Mouse (Mus musculus): ENCODE measurements around the gene Fam3c.
"Not testable (repeated sequence)": the region's sequence is repeated elsewhere in the genome, so short reads cannot be mapped to it uniquely, and the experiment has no call there.

The Fam3c gene

DNA sequence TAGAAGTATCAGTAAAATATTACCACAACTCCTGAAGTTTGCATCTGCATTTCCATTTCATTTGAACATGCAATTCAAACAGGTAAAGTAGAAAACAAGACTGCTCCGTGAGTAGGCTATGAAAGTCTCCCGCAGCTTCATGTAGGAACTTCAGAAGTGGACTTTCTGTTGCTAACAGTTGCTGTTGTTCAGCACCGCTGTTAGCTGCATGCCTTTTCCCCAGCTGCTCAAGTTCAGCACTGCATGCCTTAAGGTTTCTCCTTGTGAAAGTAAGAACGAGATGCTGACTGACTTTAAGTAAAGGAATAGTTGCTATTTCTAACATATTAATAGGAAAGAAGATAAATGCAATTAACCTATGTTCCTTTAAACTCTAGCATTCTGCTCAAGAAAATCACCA is 64.0 kb downstream of the Fam3c start:
- no peak for DNase-seq (ENCODE audit: low read depth, low spot score)

DNA sequence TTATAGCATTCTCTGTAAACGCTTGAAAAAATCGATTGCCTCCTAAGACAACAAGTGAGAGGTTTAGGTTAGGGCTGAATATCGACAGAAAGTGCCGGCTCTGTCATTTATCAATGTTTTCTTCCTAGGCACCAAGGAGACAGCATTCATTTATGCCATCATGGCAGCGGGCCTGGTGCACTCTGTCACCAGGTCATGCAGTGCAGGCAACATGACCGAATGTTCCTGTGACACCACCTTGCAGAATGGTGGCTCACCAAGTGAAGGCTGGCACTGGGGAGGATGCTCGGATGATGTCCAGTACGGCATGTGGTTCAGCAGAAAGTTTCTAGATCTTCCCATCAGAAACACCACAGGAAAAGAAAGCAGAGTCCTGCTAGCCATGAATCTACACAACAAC is 65.3 kb downstream of the Fam3c start:
- DNase-seq (ENCODE audit: low read depth, low spot score) = no peak

DNA sequence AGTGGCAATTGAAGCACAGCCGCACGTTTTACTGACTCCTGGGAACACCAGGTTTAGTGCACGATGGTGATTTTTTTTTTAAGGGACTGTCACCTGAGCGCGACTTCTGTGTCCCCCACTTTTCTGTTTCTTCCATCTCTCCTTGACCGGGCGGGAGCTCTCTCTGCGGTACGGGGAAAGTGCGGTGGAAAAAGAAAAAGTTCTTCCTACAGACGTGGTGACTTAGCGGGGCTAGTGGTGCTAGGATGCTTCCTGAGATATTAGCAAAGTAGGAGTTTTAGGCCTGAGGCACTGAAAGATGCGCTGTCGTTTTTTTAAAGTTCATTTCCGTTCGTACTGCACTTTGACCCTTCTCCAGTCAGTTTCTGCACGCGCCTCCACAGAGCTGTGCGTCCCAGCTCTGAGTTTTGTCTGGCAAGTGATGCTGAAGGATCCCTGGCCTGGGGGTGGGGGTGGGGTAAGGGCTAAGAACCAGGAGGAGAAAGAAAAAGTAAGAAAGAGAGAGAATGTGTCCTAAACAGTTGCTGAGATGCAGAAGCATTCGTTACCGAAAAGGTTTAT is 66.5 kb downstream of the Fam3c start:
- DNase-seq (ENCODE audit: low read depth, low spot score) = no peak

DNA sequence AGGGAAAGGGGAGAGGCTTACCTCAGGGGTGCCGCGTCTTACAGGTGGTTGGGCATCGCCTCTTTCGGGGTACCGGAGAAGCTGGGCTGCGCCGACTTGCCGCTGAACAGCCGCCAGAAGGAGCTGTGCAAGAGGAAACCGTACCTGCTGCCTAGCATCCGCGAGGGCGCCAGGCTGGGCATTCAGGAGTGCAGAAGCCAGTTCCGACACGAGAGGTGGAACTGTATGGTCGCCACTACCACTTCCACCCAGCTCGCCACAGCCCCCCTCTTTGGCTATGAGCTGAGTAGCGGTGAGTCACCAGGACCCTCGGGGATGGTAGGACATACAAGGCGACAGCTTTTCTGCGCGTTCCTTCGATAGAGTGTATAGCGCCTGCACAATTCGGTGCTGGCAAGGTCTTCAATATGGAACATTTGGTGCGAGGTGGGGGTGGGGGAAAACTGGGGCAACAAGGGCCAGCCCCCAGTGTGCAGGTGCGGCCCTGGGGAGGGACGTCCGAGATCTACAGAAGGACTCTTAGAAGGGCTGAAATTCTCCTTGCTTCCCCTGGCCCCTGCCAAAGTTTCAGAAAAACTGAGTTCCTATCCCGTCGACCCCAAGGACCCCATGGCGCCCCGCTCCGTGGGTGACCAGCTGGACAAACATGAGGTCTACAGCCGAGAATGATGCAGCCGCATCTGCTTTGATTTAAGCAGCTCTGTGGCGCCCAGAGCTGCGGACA is 67.1 kb downstream of the Fam3c start:
- DNase-seq (ENCODE audit: low read depth, low spot score) = no peak

DNA sequence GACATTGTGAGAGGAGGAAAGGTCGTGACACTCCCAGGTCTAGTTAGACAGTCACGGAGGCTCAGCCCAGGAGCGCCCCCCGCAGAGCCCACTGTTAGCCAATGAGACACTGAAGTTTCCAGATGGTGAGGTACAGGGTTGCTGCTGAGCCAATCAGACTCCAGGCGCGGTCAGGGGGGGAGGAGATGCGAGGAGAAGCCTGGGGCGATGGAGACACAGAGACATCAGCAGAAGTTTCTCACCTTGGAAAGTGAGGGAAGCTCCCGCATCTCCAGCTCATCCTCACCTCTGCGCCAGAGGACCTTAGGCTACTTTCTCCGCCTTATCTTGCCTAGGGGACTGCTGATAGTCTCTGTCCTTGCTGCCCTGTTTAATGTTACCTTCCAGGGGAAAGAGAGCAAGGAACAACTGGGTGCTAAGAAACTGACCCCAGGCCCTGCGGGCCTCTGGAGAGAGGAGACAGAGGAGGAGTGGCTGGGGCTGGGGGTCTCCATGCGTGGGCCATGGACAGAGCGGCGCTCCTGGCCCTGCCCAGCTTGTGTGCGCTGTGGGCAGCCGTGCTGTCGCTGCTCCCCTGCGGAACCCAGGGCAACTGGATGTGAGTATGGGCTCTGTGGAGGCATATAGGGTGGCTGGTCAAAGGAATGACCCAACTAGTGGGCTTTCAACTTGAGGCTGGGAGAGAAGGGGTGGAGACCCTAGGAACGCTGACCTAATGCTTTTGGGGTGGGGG is 67.9 kb downstream of the Fam3c start, which contains the start of gene Wnt16:
Gene Wnt16, plus strand, starts transcription at position 224 of the 733 bp plus-strand sequence.
- DNase-seq (ENCODE audit: low read depth, low spot score) = no peak

DNA sequence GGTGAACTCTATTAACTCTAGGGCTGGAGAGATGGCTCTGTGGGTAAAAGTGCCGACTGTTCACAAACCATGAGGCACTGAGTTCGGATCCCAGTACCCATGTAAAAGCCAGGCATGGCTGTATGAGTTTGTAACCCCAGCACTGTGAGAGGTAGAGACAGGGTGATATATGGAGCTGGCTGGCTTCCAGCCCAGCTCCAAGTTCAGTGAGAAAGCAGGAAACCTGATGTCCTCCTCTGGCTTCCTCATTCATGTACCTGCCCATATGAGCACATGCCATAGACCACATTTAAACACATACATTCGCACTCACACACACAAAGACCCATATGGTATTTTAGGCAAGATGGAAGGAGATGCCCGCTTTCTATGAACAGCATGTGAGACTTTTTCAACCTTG is 73.6 kb downstream of the Fam3c start:
- no peak for DNase-seq (ENCODE audit: low read depth, low spot score)

DNA sequence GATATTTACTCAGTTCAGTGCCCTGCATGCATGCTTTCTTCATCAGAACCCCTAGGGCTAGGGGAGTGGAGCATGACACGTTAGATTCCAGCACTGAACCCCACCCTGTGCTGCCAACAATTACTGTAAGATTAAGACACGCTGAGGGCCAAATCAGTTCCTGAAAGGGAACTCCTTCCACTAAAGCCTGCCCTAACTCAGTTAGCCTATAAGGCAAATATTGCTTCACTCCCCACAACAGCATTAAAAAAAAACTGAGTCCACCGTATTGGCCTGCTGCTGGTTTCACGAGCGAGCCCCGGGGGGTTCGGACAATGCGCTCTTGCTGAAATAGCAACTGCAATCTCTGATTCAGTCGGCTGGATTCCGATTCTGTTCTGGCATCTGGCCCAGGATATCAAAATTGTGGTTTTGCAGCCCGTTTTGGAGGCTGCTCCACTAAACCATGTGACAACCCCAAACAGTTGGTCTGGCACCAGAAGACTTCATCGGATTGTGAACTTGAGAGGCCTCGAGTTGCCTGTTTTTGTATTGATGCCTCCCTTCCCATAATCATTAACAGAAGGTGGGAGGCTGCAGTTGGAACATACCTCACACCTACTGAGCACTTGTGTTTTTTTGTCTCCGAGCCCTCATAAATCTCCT is 75.7 kb downstream of the Fam3c start:
- DNase-seq (ENCODE audit: low read depth, low spot score) = peak; percentile 54

DNA sequence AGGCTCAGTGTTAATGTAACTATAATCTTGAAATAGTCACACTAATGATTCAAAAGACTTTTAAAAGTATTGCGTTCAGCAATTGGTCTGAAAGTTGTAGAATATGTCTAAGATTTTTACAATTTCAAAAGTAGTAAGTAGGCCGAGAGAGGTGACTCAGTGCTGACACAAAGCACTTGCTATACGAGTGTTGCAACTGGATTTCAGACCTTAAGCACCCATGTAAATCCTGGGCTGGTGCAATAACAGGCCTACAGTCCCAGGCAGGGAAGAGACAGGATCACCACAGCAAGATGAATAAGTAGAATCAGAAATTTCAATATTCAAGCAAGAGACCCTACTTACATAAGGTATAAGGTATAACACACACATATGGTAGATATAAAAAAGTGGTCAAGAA is 78.1 kb downstream of the Fam3c start:
- DNase-seq (ENCODE audit: low read depth, low spot score) = no peak

DNA sequence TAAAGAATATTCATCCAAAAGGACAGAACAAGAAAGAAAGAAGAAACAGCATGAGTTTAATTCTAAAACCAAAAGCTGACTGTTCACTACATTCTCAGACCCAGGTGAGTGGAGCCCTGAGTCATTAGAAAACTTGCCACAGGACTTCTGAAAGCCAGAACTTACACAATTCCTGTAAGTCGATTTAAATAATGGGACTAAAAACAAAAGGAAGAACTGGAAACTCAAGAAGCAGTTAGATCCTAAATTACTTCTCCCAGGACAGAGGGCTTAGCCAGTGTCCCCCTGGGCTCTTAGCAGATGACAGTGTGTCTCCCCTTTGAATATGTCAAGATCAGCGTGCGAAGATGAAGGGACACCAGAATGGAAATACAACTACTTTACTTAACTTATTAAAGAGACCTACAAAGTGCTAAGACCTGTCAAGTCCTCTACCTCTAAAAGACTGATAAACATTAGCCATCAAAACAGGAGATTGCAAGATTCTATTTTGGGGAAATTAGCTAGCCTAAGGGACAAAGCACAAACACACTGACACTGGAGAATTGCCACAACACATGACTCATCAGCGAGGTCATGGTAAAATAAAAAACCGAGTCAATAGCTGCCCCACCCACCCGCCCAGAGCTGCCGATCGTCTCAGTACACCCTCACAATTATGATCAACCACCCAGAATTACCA is 86.1 kb downstream of the Fam3c start:
- peak; percentile 34 for DNase-seq (ENCODE audit: low read depth, low spot score)

DNA sequence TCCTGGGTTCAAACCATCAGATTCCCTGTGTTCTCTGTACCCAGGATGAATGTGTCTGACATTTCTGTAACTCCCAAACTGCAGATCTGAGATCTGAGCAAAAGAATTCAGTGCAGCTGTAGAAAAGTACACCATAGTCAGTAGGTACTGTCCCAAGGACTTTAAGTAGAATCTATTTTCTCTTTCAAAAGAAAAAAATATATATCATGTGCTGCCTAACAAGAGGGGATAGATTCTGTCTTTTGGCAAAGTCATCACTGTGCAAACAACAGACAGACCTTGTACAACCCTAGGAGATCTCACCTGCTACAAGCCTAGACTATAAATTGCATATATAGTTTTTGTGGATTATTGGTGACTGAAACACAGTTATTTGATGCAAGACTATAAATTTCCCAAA is 87.4 kb downstream of the Fam3c start:
- DNase-seq (ENCODE audit: low read depth, low spot score) = no peak

DNA sequence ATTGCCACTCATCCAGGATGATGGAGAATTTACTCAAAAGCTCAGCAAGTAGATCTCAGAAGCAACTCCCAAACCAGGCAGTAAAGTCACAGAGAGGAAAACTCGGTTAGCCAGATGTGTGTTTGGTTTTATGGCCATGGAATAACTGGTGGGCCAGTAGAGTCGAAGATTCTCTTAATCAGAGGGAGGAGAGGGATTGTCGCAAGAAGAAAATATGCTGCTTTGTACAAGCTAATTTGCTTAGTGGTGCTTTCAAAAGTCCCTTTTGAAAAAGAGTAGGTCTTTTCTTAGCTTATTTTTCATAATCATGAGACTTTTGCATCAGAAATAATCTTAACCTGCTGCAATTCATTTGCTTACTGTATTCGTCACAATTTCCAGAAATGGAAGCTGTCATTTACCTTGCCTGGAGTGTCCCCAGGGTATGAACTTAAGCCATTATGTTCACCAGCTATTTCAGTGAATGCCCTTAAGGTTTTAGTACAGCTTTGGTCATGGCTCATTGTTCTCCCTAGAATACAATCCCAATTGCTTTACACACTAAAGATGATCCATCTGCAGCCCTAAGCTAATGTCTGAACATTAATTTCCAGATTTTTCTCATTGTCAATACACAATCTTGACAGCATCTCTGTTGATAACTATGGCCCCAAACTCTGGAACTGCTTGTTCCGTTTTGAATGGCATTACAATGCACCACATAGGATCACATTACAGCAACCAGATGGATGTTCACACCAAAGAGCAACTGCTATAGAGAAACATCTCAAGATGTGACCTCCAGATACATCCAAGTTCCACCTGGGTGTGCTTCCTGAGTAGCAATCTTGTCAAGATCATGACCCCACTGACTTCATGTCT is 88.0 kb downstream of the Fam3c start:
- no peak for DNase-seq (ENCODE audit: low read depth, low spot score)

DNA sequence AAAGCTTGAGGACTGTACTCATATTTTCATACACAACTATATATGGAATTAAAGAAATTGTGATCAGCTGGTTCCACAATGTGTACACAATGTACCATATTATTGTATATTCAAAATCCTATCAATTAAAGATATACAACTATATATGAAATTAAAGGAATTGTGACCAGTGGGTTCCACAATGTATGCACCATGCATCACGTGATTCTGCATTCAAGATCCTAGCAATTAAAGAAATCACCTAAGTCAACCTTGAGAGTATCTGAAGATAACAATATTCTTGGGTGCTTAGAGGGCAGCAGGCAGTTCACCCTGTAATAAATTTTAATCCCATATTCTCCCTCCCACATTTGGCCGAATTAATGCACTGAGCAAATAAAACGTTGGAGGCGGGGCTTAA is 90.0 kb downstream of the Fam3c start:
- no peak for DNase-seq (ENCODE audit: low read depth, low spot score)

DNA sequence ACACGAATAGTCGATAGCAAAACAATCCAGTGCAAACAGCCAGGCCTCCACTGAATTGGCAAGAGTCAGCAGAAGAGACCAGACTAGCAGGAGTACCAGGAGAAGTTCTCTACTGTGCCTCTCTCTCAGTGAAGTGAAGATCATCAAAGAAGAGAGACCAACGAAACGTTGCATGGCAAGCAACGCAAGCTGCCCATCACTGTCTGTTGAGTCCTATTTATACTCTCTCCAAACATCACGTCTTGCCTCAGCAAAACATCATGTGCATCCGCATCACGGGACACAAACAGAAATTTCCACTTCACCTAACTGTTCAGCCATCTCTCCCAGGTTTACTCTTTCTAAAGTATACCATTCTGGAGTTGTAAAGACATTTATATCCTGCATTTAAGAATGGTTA is 91.9 kb downstream of the Fam3c start:
- not testable (repeated sequence) for DNase-seq (ENCODE audit: low read depth, low spot score)

DNA sequence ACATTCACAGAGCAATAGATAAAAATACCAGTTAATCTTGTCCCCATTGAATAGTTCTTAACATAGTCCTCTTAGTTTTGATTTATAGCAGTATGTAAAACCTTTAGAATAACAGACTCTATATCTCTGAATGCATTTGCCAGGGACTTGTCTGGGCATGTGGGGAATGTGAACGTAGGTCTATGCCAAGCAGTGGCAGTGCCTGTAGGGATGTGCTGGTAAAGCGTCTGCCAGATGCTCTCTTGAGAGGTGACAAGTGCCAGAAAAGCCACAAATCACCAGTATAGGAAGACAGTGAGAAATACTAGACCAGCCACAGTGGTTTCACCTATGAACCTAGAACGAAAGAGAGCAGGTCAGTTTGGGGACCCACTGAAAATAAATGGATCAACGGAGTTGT is 93.5 kb downstream of the Fam3c start:
- DNase-seq (ENCODE audit: low read depth, low spot score) = no peak

DNA sequence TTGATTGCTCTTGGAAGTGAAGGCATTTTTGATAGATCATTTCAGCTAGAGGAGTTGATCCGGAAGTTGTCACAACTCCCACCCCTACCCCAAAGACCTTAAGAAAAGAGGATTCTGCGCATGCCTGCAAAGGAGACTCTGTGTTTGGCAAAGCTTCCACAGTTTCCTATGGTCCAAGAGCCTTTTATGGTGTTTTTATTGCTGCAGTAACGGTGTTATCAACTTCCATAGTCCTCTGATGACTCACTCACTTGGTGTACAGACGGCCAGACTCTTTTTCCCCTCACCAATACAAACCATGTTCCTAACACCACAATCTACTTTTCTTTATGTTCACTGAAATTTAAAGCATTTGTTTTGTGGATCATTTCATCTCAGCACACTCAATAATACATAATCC is 97.3 kb downstream of the Fam3c start:
- no peak for DNase-seq (ENCODE audit: low read depth, low spot score)

All from skeletal muscle tissue, adult 2 months (tissue).